ENCODE assay signal across 8 mouse cellular contexts in genomic region chr7:141122245-141122644, GRCm38 (mm10). TPM values are rescaled to one million over a fixed set of nuclear protein-coding genes. Genes with fewer than 3 reads are reported as not detected.
DNase-seq lines count a peak whose midpoint lies in the region.

Gene Ptdss2 (plus strand): TSS chr7:141122382.

- 51% methylated on average over 14 of the region's 14 CpGs for WGBS in forebrain, embryonic 10.5 days

- intact Hi-C loops in heart, postnatal 14 days (cut with DNase I) = loop anchor here (5.0 kb wide), 1 partner anchor 50 kb away; the partner anchor contains the start of gene Rnh1

- peak within 1 kb of the TSS; percentile 86 for H3K27ac ChIP-seq in forebrain, embryonic 10.5 days

- no peak for DNase-seq in thymus, postnatal 0 days (ENCODE audit: low spot score)
- no peak for DNase-seq in thymus, postnatal 36 days
- no peak for DNase-seq in forebrain, embryonic 10.5 days (ENCODE audit: extremely low spot score, low spot score)
- peak in 1 of 2 experiments; percentile 38 for DNase-seq in heart, postnatal 14 days
- no peak for DNase-seq in layer of hippocampus, postnatal 10 days (ENCODE audit: low spot score in 2 of 2)
- peak; percentile 67 for DNase-seq in lung, postnatal 14 days
- DNase-seq in yolk sac, embryonic 10.5 days (ENCODE audit: low spot score) = peak; percentile 67
- no peak for DNase-seq in frontal cortex, postnatal 25 days (ENCODE audit: low spot score in 2 of 2)

- peaks cover 17% of the 10 kb centered on the region for H3K4me1 ChIP-seq in forebrain, embryonic 10.5 days

- H3K27me3 ChIP-seq in forebrain, embryonic 10.5 days (ENCODE audit: poor library complexity, severe bottlenecking) = peaks cover 14% of the 10 kb centered on the region

- no peaks in the 10 kb centered on the region for H3K9me3 ChIP-seq in forebrain, embryonic 10.5 days

- H3K4me3 ChIP-seq in forebrain, embryonic 10.5 days = peak within 1 kb of the TSS; percentile 59

- H3K36me3 ChIP-seq in forebrain, embryonic 10.5 days (replicated peaks) = no peaks in the 10 kb centered on the region

RNA-seq across cellular contexts. Expression of gene Ptdss2, which starts in this region (rescaled TPM):
- 25.5 and 28.8 TPM in 2 replicates for polyA plus RNA-seq in thymus, postnatal 0 days (2015; fragmentation: Nextera tagmentation; extraction: Ambion mirVana)
- polyA plus RNA-seq in forebrain, embryonic 10.5 days (2016; fragmentation: Nextera tagmentation; extraction: Ambion mirVana) = 81.1 and 84.7 TPM in 2 replicates
- total RNA-seq in heart, postnatal 14 days (2021) = 10 to 100 TPM; 35.9 to 38.7 TPM
- total RNA-seq in layer of hippocampus, postnatal 10 days (2021) = 10 to 100 TPM; 47.9 to 68.4 TPM

Comparison
In these comparisons a context has a peak if more than half of its experiments do, and no peak if none do; other contexts are left out.
1. DNase-seq: peak in lung, postnatal 14 days (single experiment) and yolk sac, embryonic 10.5 days (single experiment); none in thymus, postnatal 0 days (single experiment), thymus, postnatal 36 days (0 of 2), forebrain, embryonic 10.5 days (single experiment), layer of hippocampus, postnatal 10 days (0 of 2) and frontal cortex, postnatal 25 days (0 of 2).